Mouse (Mus musculus) embryo, embryonic 10 days (tissue): ENCODE measurements around the gene Thumpd2.
A peak's percentile ranks its signal among the peaks of the same experiment; 100 is the strongest.

Source experiments
- DNase-seq: peaks from one replicate; pipeline ENCODE4 v3.0.0-alpha.2; 2015; ENCODE audit warnings: low spot score

Thumpd2 gene

GRCm38 (mm10) chr17:81064979-81065311 lies at the start of gene Thumpd2:
Thumpd2 (minus strand) TSS chr17:81065082.
- DNase-seq = peak; percentile 96

- no peak for DNase-seq
Measured at GRCm38 (mm10) chr17:81104237-81104636, 39.4 kb upstream of the Thumpd2 start.

- DNase-seq = no peak
Measured at GRCm38 (mm10) chr17:81102866-81103265, 38.0 kb upstream of the Thumpd2 start.

GRCm38 (mm10) chr17:81098444-81098843 lies 33.6 kb upstream of the Thumpd2 start:
- DNase-seq = peak; percentile 17

GRCm38 (mm10) chr17:81096490-81096889 lies 31.6 kb upstream of the Thumpd2 start:
- no peak for DNase-seq

- DNase-seq = no peak
Measured at GRCm38 (mm10) chr17:81092794-81093193, 27.9 kb upstream of the Thumpd2 start.

- DNase-seq = no peak
Measured at GRCm38 (mm10) chr17:81088866-81089265, 24.0 kb upstream of the Thumpd2 start.

GRCm38 (mm10) chr17:81087735-81088134 lies 22.9 kb upstream of the Thumpd2 start:
- DNase-seq = no peak

- peak; percentile 30 for DNase-seq
Measured at GRCm38 (mm10) chr17:81064279-81064978, 453 bp downstream of the Thumpd2 start.

- DNase-seq = no peak
Measured at GRCm38 (mm10) chr17:81063346-81063745, 1.5 kb downstream of the Thumpd2 start.

- peak; percentile 48 for DNase-seq
Measured at GRCm38 (mm10) chr17:81062349-81062871, 2.5 kb downstream of the Thumpd2 start.

GRCm38 (mm10) chr17:81056796-81057381 lies 8.0 kb downstream of the Thumpd2 start:
- no peak for DNase-seq

- no peak for DNase-seq
Measured at GRCm38 (mm10) chr17:81056035-81056434, 8.8 kb downstream of the Thumpd2 start.

GRCm38 (mm10) chr17:81055522-81055921 lies 9.4 kb downstream of the Thumpd2 start:
- DNase-seq = no peak

GRCm38 (mm10) chr17:81053274-81053673 lies 11.6 kb downstream of the Thumpd2 start:
- no peak for DNase-seq

GRCm38 (mm10) chr17:81047930-81048564 lies 16.8 kb downstream of the Thumpd2 start:
- DNase-seq = no peak

GRCm38 (mm10) chr17:81045525-81046150 lies 19.2 kb downstream of the Thumpd2 start:
- peak; percentile 30 for DNase-seq

- no peak for DNase-seq
Measured at GRCm38 (mm10) chr17:81045115-81045514, 19.8 kb downstream of the Thumpd2 start.

GRCm38 (mm10) chr17:81044356-81044755 lies 20.5 kb downstream of the Thumpd2 start:
- no peak for DNase-seq

- DNase-seq = no peak
Measured at GRCm38 (mm10) chr17:81041662-81042061, 23.2 kb downstream of the Thumpd2 start.

- no peak for DNase-seq
Measured at GRCm38 (mm10) chr17:81038707-81039408, 26.0 kb downstream of the Thumpd2 start.

- no peak for DNase-seq
Measured at GRCm38 (mm10) chr17:81035354-81035753, 29.5 kb downstream of the Thumpd2 start.
